Mouse (Mus musculus): ENCODE results near the gene Fto. TPM values are rescaled to one million over a fixed set of nuclear protein-coding genes. Genes with fewer than 3 reads are reported as not detected.

The Fto gene
- polyA plus RNA-seq, 1 experiment from 2014 or later = 28.6 TPM

GRCm38 (mm10) chr8:91599349-91599837, 286.1 kb downstream of the Fto start:
- H3K4me3 ChIP-seq = no peak overlapping the region
- WGBS (ENCODE audit: insufficient replicate concordance) = 80% methylated on average over 14 of the region's 14 CpGs
- no peak for ATAC-seq

GRCm38 (mm10) chr8:91603751-91604150, 290.4 kb downstream of the Fto start:
- Histone ChIP-seq H3K4me2 (no peak overlapping the region), H3K9ac (no peak overlapping the region), H3K4me3 (no peak overlapping the region), H3K9me3 (replicated peaks) (no peaks in the 10 kb centered on the region), H3K4me1 (no peaks in the 10 kb centered on the region), H3K36me3 (no peaks in the 10 kb centered on the region), H3K27ac (no peak overlapping the region), H3K27me3 (replicated peaks) (no peaks in the 10 kb centered on the region)
- 76% methylated on average over 9 of the region's 9 CpGs for WGBS (ENCODE audit: insufficient replicate concordance)
- ATAC-seq = no peak

More at GRCm38 (mm10) chr8:91599349-91599837, 286.1 kb downstream of the Fto start:
- H3K4me1 ChIP-seq = no peaks in the 10 kb centered on the region
- H3K9ac ChIP-seq = no peak overlapping the region
- H3K27ac ChIP-seq = no peak overlapping the region
- H3K36me3 ChIP-seq = no peaks in the 10 kb centered on the region
- H3K4me2 ChIP-seq = no peak overlapping the region
- H3K9me3 ChIP-seq (replicated peaks) = no peaks in the 10 kb centered on the region
- no peaks in the 10 kb centered on the region for H3K27me3 ChIP-seq (replicated peaks)

- WGBS (ENCODE audit: insufficient replicate concordance) = 73% methylated on average over 8 of the region's 8 CpGs
- Histone ChIP-seq H3K9me3 (replicated peaks) (no peaks in the 10 kb centered on the region), H3K27ac (no peak overlapping the region), H3K9ac (no peak overlapping the region), H3K4me3 (no peak overlapping the region), H3K36me3 (no peaks in the 10 kb centered on the region), H3K27me3 (replicated peaks) (no peaks in the 10 kb centered on the region), H3K4me1 (no peaks in the 10 kb centered on the region), H3K4me2 (no peak overlapping the region)
- ATAC-seq = no peak
These were observed 292.6 kb downstream of the Fto start for GRCm38 (mm10) chr8:91605901-91606300.

- Histone ChIP-seq H3K9me3 (replicated peaks) (no peaks in the 10 kb centered on the region), H3K4me2 (no peak overlapping the region), H3K9ac (no peak overlapping the region), H3K27me3 (replicated peaks) (no peaks in the 10 kb centered on the region), H3K27ac (no peak overlapping the region), H3K36me3 (no peaks in the 10 kb centered on the region), H3K4me1 (no peaks in the 10 kb centered on the region), H3K4me3 (no peak overlapping the region)
- ATAC-seq = no peak
- 89% methylated on average over 5 of the region's 5 CpGs for WGBS (ENCODE audit: insufficient replicate concordance)
These were observed 293.8 kb downstream of the Fto start for GRCm38 (mm10) chr8:91607091-91607490.

GRCm38 (mm10) chr8:91611191-91611590, 297.9 kb downstream of the Fto start:
- ATAC-seq = no peak
- WGBS (ENCODE audit: insufficient replicate concordance) = 63% methylated on average over 7 of the region's 7 CpGs
- no peak overlapping the region for H3K4me2 ChIP-seq
- no peaks in the 10 kb centered on the region for H3K9me3 ChIP-seq (replicated peaks)
- H3K27ac ChIP-seq = no peak overlapping the region
- H3K27me3 ChIP-seq (replicated peaks) = no peaks in the 10 kb centered on the region
- H3K4me1 ChIP-seq = no peaks in the 10 kb centered on the region
- no peak overlapping the region for H3K9ac ChIP-seq
- no peak overlapping the region for H3K4me3 ChIP-seq
- H3K36me3 ChIP-seq = no peaks in the 10 kb centered on the region

GRCm38 (mm10) chr8:91611723-91612362, 298.5 kb downstream of the Fto start:
- no peak overlapping the region for H3K4me2 ChIP-seq
- 79% methylated on average over 14 of the region's 14 CpGs for WGBS (ENCODE audit: insufficient replicate concordance)
- no peaks in the 10 kb centered on the region for H3K36me3 ChIP-seq
- no peak overlapping the region for H3K27ac ChIP-seq
- no peak for ATAC-seq
- H3K4me3 ChIP-seq = no peak overlapping the region
- no peak overlapping the region for H3K9ac ChIP-seq
- no peaks in the 10 kb centered on the region for H3K27me3 ChIP-seq (replicated peaks)
- H3K9me3 ChIP-seq (replicated peaks) = no peaks in the 10 kb centered on the region
- no peaks in the 10 kb centered on the region for H3K4me1 ChIP-seq

- Histone ChIP-seq H3K4me3 (no peak overlapping the region), H3K27me3 (replicated peaks) (no peaks in the 10 kb centered on the region), H3K27ac (no peak overlapping the region), H3K9ac (no peak overlapping the region), H3K4me1 (no peaks in the 10 kb centered on the region), H3K36me3 (no peaks in the 10 kb centered on the region), H3K4me2 (no peak overlapping the region), H3K9me3 (replicated peaks) (no peaks in the 10 kb centered on the region)
- 70% methylated on average over 18 of the region's 18 CpGs for WGBS (ENCODE audit: insufficient replicate concordance)
- ATAC-seq = no peak
These were observed 299.2 kb downstream of the Fto start for GRCm38 (mm10) chr8:91612387-91613130.

GRCm38 (mm10) chr8:91613603-91614002, 300.3 kb downstream of the Fto start:
- Histone ChIP-seq H3K36me3 (no peaks in the 10 kb centered on the region), H3K4me2 (no peak overlapping the region), H3K27ac (no peak overlapping the region), H3K9me3 (replicated peaks) (no peaks in the 10 kb centered on the region), H3K27me3 (replicated peaks) (no peaks in the 10 kb centered on the region), H3K9ac (no peak overlapping the region), H3K4me1 (no peaks in the 10 kb centered on the region), H3K4me3 (no peak overlapping the region)
- WGBS (ENCODE audit: insufficient replicate concordance) = 52% methylated on average over 9 of the region's 9 CpGs
- ATAC-seq = no peak

GRCm38 (mm10) chr8:91615196-91615595, 301.9 kb downstream of the Fto start:
- H3K9ac ChIP-seq = no peak overlapping the region
- no peaks in the 10 kb centered on the region for H3K4me1 ChIP-seq
- 80% methylated on average over 8 of the region's 8 CpGs for WGBS (ENCODE audit: insufficient replicate concordance)
- ATAC-seq = no peak
- H3K27me3 ChIP-seq (replicated peaks) = no peaks in the 10 kb centered on the region
- no peaks in the 10 kb centered on the region for H3K9me3 ChIP-seq (replicated peaks)
- no peak overlapping the region for H3K27ac ChIP-seq
- no peaks in the 10 kb centered on the region for H3K36me3 ChIP-seq
- no peak overlapping the region for H3K4me3 ChIP-seq
- no peak overlapping the region for H3K4me2 ChIP-seq

GRCm38 (mm10) chr8:91615781-91616683, 302.7 kb downstream of the Fto start:
- Histone ChIP-seq H3K4me1 (no peaks in the 10 kb centered on the region), H3K9me3 (replicated peaks) (no peaks in the 10 kb centered on the region), H3K9ac (no peak overlapping the region), H3K27ac (no peak overlapping the region), H3K4me3 (no peak overlapping the region), H3K36me3 (no peaks in the 10 kb centered on the region), H3K27me3 (replicated peaks) (no peaks in the 10 kb centered on the region), H3K4me2 (no peak overlapping the region)
- ATAC-seq = no peak
- 76% methylated on average over 11 of the region's 11 CpGs for WGBS (ENCODE audit: insufficient replicate concordance)

- 78% methylated on average over 5 of the region's 5 CpGs for WGBS (ENCODE audit: insufficient replicate concordance)
These were observed 304.4 kb downstream of the Fto start for GRCm38 (mm10) chr8:91617772-91618171.

GRCm38 (mm10) chr8:91622757-91623156, 309.4 kb downstream of the Fto start:
- 77% methylated on average over 12 of the region's 12 CpGs for WGBS (ENCODE audit: insufficient replicate concordance)

More at GRCm38 (mm10) chr8:91617772-91618171, 304.4 kb downstream of the Fto start:
- Histone ChIP-seq H3K4me1 (no peaks in the 10 kb centered on the region), H3K9me3 (replicated peaks) (no peaks in the 10 kb centered on the region), H3K36me3 (no peaks in the 10 kb centered on the region), H3K27me3 (replicated peaks) (no peaks in the 10 kb centered on the region), H3K9ac (no peak overlapping the region), H3K27ac (no peak overlapping the region), H3K4me2 (no peak overlapping the region), H3K4me3 (no peak overlapping the region)
- no peak for ATAC-seq

More at GRCm38 (mm10) chr8:91622757-91623156, 309.4 kb downstream of the Fto start:
- H3K4me1 ChIP-seq = no peaks in the 10 kb centered on the region
- H3K9me3 ChIP-seq (replicated peaks) = no peaks in the 10 kb centered on the region
- H3K27me3 ChIP-seq (replicated peaks) = no peaks in the 10 kb centered on the region
- H3K4me2 ChIP-seq = no peak overlapping the region
- H3K9ac ChIP-seq = no peak overlapping the region
- ATAC-seq = no peak
- no peak overlapping the region for H3K4me3 ChIP-seq
- no peaks in the 10 kb centered on the region for H3K36me3 ChIP-seq
- H3K27ac ChIP-seq = no peak overlapping the region
